Mouse (Mus musculus) urinary bladder, postnatal 14 days (tissue): Measurements from ENCODE around the gene Cdc42ep3.

Source experiments
- DNase-seq: peaks from one replicate; pipeline ENCODE4 v3.0.0; 2021; ENCODE audit warnings: low spot score

The Cdc42ep3 gene

GRCm38 (mm10) chr17:79343334-79343946 lies 11.5 kb downstream of the Cdc42ep3 start:
- no peak for DNase-seq

GRCm38 (mm10) chr17:79342639-79343333 lies 12.1 kb downstream of the Cdc42ep3 start:
- no peak for DNase-seq

- no peak for DNase-seq
Observed at GRCm38 (mm10) chr17:79341946-79342470, 12.9 kb downstream of the Cdc42ep3 start.

GRCm38 (mm10) chr17:79337494-79337893 lies 17.4 kb downstream of the Cdc42ep3 start:
- DNase-seq: no peak

- DNase-seq: no peak
Observed at GRCm38 (mm10) chr17:79334701-79335100, 20.2 kb downstream of the Cdc42ep3 start.

GRCm38 (mm10) chr17:79333650-79334049 lies 21.2 kb downstream of the Cdc42ep3 start:
- DNase-seq: no peak

GRCm38 (mm10) chr17:79332864-79333263 lies 22.0 kb downstream of the Cdc42ep3 start:
- no peak for DNase-seq

- no peak for DNase-seq
Observed at GRCm38 (mm10) chr17:79330397-79330796, 24.5 kb downstream of the Cdc42ep3 start.

GRCm38 (mm10) chr17:79326868-79327376 lies 28.0 kb downstream of the Cdc42ep3 start:
- no peak for DNase-seq

- DNase-seq: no peak
Observed at GRCm38 (mm10) chr17:79317085-79317751, 37.7 kb downstream of the Cdc42ep3 start.

GRCm38 (mm10) chr17:79315415-79316094 lies 39.3 kb downstream of the Cdc42ep3 start:
- no peak for DNase-seq

GRCm38 (mm10) chr17:79310465-79310864 lies 44.4 kb downstream of the Cdc42ep3 start:
- DNase-seq: no peak

- DNase-seq: no peak
Observed at GRCm38 (mm10) chr17:79309506-79309905, 45.4 kb downstream of the Cdc42ep3 start.

GRCm38 (mm10) chr17:79305644-79306043 lies 49.2 kb downstream of the Cdc42ep3 start:
- DNase-seq: no peak

GRCm38 (mm10) chr17:79303744-79304497 lies 51.0 kb downstream of the Cdc42ep3 start:
- no peak for DNase-seq

GRCm38 (mm10) chr17:79303238-79303637 lies 51.7 kb downstream of the Cdc42ep3 start:
- DNase-seq: no peak

GRCm38 (mm10) chr17:79299925-79300324 lies 55.0 kb downstream of the Cdc42ep3 start:
- no peak for DNase-seq

GRCm38 (mm10) chr17:79298968-79299367 lies 55.9 kb downstream of the Cdc42ep3 start:
- DNase-seq: no peak

GRCm38 (mm10) chr17:79295926-79296325 lies 59.0 kb downstream of the Cdc42ep3 start:
- DNase-seq: no peak

- no peak for DNase-seq
Observed at GRCm38 (mm10) chr17:79291672-79292071, 63.2 kb downstream of the Cdc42ep3 start.

- DNase-seq: no peak
Observed at GRCm38 (mm10) chr17:79290697-79291096, 64.2 kb downstream of the Cdc42ep3 start.
